Mouse (Mus musculus): ENCODE results near the gene Olfr160. TPM values are rescaled to one million over a fixed set of nuclear protein-coding genes. Genes with fewer than 3 reads are reported as not detected.

The Olfr160 gene
- polyA plus RNA-seq (2015; fragmentation: Nextera tagmentation; extraction: Ambion mirVana): not detected in 2 replicates

DNA sequence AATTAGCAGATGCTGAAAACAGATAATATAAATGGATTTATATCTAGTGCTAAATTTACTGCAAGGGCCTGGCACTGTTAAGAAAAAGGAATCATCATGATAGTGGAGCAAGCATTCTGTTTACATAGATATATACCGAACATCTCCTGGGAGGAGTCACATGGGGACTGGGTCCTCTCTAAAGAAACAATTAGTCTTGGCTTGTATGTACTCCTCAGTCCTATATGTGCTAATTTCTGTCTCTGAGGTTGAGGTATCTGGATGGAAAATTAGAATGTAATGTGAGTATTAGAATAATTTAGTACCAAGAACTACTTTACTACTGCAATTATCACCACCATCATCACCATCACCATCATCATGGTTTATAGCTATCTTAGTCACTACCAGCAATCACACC is at the start of gene Olfr160:
Gene Olfr160 (minus strand): TSS at position 101 of the 400 bp plus-strand sequence.
- no peaks in the 10 kb centered on the region for H3K36me3 ChIP-seq (ENCODE audit: control insufficient read depth, insufficient read depth)
- ATAC-seq: no peak
- TF ChIP-seq CTCF (IDR thresholded peaks at IDR 0.05; ENCODE audit: low read depth): no peak
- no peak within 1 kb of the TSS for H3K27ac ChIP-seq (ENCODE audit: low read depth, low read length)
- H3K9ac ChIP-seq (ENCODE audit: low read depth, low read length): no peak within 1 kb of the TSS
- H3K9me3 ChIP-seq (ENCODE audit: control insufficient read depth): no peaks in the 10 kb centered on the region
- no peaks in the 10 kb centered on the region for H3K27me3 ChIP-seq (replicated peaks; ENCODE audit: control insufficient read depth, insufficient read depth, low read length)
- no peaks in the 10 kb centered on the region for H3K4me1 ChIP-seq (replicated peaks; ENCODE audit: control insufficient read depth, insufficient read depth, low read length)
- H3K4me2 ChIP-seq (replicated peaks; ENCODE audit: low read depth): no peak within 1 kb of the TSS
- WGBS: 60% methylated on average over 1 of the region's 1 CpGs
- no peak within 1 kb of the TSS for H3K4me3 ChIP-seq (ENCODE audit: low read depth, low read length)

DNA sequence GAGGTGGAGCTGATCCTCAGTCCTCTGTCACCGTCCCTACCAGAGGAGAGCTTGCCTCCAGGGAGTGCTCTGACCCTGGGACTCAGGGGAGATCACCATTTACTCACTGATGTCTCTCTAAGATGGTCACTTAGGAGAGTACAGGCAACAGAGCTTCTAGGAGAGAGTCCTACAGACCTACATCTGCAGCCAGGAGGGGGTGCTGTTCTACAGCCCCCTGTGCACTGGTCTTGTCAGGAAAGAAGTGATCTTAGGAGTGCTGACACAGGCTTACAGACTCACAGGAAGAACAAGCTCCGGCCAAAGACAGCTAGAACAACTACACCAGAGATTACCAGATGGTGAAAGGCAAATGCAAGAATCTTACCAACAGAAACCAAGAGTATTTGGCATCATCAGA is 46.5 kb upstream of the Olfr160 start:
- Histone ChIP-seq H3K36me3 (ENCODE audit: control insufficient read depth, insufficient read depth) (no peaks in the 10 kb centered on the region), H3K9me3 (ENCODE audit: control insufficient read depth) (no peaks in the 10 kb centered on the region), H3K4me2 (replicated peaks; ENCODE audit: low read depth) (no peak overlapping the region), H3K9ac (ENCODE audit: low read depth, low read length) (no peak overlapping the region), H3K27ac (ENCODE audit: low read depth, low read length) (no peak overlapping the region), H3K27me3 (replicated peaks; ENCODE audit: control insufficient read depth, insufficient read depth, low read length) (no peaks in the 10 kb centered on the region), H3K4me3 (ENCODE audit: low read depth, low read length) (no peak overlapping the region), H3K4me1 (replicated peaks; ENCODE audit: control insufficient read depth, insufficient read depth, low read length) (no peaks in the 10 kb centered on the region)
- ATAC-seq: no peak
- peak; percentile 40 for TF ChIP-seq CTCF (IDR thresholded peaks at IDR 0.05; ENCODE audit: low read depth)
- WGBS: 46% methylated on average over 2 of the region's 2 CpGs

DNA sequence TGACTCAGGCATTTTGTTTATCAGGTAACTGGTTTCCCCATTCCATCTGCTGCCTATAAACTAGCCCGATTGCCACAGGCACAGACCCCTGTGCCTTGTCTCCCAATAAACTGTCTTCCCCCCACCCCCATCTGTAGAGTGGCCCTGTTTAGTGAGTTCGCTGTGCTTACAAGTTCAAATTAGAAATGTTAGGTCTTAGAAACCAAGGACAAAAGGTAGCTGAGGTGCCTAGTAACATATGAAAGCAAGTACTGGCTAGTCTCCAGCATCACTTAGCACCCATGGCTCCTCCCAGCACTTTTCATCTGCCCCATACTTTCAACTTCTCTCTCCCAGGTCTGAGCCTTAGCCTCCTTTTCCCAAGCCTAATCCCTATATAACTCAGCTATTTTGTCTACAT is 45.7 kb upstream of the Olfr160 start:
- Histone ChIP-seq H3K27me3 (replicated peaks; ENCODE audit: control insufficient read depth, insufficient read depth, low read length) (no peaks in the 10 kb centered on the region), H3K4me3 (ENCODE audit: low read depth, low read length) (no peak overlapping the region), H3K27ac (ENCODE audit: low read depth, low read length) (no peak overlapping the region), H3K4me2 (replicated peaks; ENCODE audit: low read depth) (no peak overlapping the region), H3K4me1 (replicated peaks; ENCODE audit: control insufficient read depth, insufficient read depth, low read length) (no peaks in the 10 kb centered on the region), H3K36me3 (ENCODE audit: control insufficient read depth, insufficient read depth) (no peaks in the 10 kb centered on the region), H3K9me3 (ENCODE audit: control insufficient read depth) (no peaks in the 10 kb centered on the region), H3K9ac (ENCODE audit: low read depth, low read length) (no peak overlapping the region)
- ATAC-seq: no peak
- WGBS: 77% methylated on average over 2 of the region's 2 CpGs
- TF ChIP-seq CTCF (IDR thresholded peaks at IDR 0.05; ENCODE audit: low read depth): no peak

GRCm38 (mm10) chr9:37752006-37752405 is 36.0 kb upstream of the Olfr160 start:
- 67% methylated on average over 4 of the region's 4 CpGs for WGBS
- Histone ChIP-seq H3K4me3 (ENCODE audit: low read depth, low read length) (no peak overlapping the region), H3K36me3 (ENCODE audit: control insufficient read depth, insufficient read depth) (no peaks in the 10 kb centered on the region), H3K27ac (ENCODE audit: low read depth, low read length) (no peak overlapping the region), H3K4me1 (replicated peaks; ENCODE audit: control insufficient read depth, insufficient read depth, low read length) (no peaks in the 10 kb centered on the region), H3K27me3 (replicated peaks; ENCODE audit: control insufficient read depth, insufficient read depth, low read length) (no peaks in the 10 kb centered on the region), H3K4me2 (replicated peaks; ENCODE audit: low read depth) (no peak overlapping the region), H3K9ac (ENCODE audit: low read depth, low read length) (no peak overlapping the region), H3K9me3 (ENCODE audit: control insufficient read depth) (no peaks in the 10 kb centered on the region)
- TF ChIP-seq CTCF (IDR thresholded peaks at IDR 0.05; ENCODE audit: low read depth): no peak
- no peak for ATAC-seq

DNA sequence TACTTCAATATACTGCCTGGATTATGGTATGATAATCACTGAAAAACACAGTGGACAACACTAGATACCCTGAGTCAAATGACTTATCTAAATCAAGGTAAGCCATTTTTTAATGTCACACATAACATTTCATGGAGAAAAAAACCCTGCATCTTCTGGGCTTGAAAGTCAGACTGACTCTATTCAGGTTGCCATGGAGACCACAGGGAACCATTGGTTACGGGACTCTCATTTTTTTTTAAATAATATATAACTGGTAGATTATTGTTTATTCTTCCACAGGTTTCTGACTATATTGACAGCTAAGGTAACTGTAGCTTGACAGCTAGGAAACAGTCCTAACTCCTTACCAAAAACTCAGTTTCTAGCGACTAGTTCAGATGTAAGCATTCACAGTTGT is 35.4 kb upstream of the Olfr160 start:
- no peak overlapping the region for H3K27ac ChIP-seq (ENCODE audit: low read depth, low read length)
- no peak overlapping the region for H3K4me3 ChIP-seq (ENCODE audit: low read depth, low read length)
- H3K4me1 ChIP-seq (replicated peaks; ENCODE audit: control insufficient read depth, insufficient read depth, low read length): no peaks in the 10 kb centered on the region
- H3K9ac ChIP-seq (ENCODE audit: low read depth, low read length): no peak overlapping the region
- H3K36me3 ChIP-seq (ENCODE audit: control insufficient read depth, insufficient read depth): no peaks in the 10 kb centered on the region
- H3K4me2 ChIP-seq (replicated peaks; ENCODE audit: low read depth): no peak overlapping the region
- TF ChIP-seq CTCF (IDR thresholded peaks at IDR 0.05; ENCODE audit: low read depth): no peak
- H3K27me3 ChIP-seq (replicated peaks; ENCODE audit: control insufficient read depth, insufficient read depth, low read length): no peaks in the 10 kb centered on the region
- ATAC-seq: no peak
- no peaks in the 10 kb centered on the region for H3K9me3 ChIP-seq (ENCODE audit: control insufficient read depth)
- WGBS: 68% methylated on average over 2 of the region's 2 CpGs

DNA sequence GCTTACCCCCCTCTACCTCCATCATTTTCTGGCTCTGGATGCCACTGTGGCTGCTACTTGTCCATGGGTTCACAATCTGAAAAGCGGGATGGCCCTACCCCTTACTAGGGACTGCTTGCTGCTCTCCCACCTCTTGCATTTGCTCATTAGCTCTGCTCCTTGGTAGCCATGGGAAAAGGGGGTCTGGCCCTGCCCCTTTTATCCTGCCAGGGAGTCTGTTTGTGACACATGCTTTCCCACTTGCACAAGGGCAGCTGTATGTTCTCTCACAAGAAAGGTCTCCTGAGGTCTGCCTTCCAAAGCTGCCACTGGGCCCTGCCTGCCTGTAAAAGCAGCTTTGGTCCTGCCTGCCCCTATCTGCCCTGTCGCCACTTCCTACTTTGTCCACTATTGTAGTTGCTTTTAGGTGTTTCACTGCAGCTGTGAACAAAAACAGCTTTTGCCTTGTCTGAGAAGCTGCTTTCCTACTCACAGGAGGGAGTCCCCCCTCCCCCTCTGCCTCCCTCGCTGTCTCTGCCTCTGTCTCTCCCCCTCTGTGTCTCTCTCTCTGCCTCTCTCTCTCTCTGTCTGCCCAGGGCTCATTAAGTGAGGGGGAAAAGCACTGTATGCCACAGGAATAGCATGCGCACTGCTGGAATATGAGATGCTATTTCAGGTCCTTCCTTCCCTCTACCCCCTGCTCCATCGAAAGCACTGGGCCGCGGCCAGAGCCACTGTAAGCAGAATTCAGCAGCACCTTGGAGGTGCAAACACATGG is 34.4 kb upstream of the Olfr160 start:
- no peaks in the 10 kb centered on the region for H3K36me3 ChIP-seq (ENCODE audit: control insufficient read depth, insufficient read depth)
- H3K27ac ChIP-seq (ENCODE audit: low read depth, low read length): no peak overlapping the region
- no peaks in the 10 kb centered on the region for H3K9me3 ChIP-seq (ENCODE audit: control insufficient read depth)
- H3K4me3 ChIP-seq (ENCODE audit: low read depth, low read length): no peak overlapping the region
- TF ChIP-seq CTCF (IDR thresholded peaks at IDR 0.05; ENCODE audit: low read depth): no peak
- no peaks in the 10 kb centered on the region for H3K27me3 ChIP-seq (replicated peaks; ENCODE audit: control insufficient read depth, insufficient read depth, low read length)
- H3K4me1 ChIP-seq (replicated peaks; ENCODE audit: control insufficient read depth, insufficient read depth, low read length): no peaks in the 10 kb centered on the region
- H3K9ac ChIP-seq (ENCODE audit: low read depth, low read length): no peak overlapping the region
- ATAC-seq: no peak
- 66% methylated on average over 7 of the region's 7 CpGs for WGBS
- no peak overlapping the region for H3K4me2 ChIP-seq (replicated peaks; ENCODE audit: low read depth)

Data from intestine, postnatal 0 days (tissue).